Mouse (Mus musculus): ENCODE measurements at regions not wholly inside any gene's neighbourhood (a gene's known extent, or its start where the extent isn't known, plus 50 kb on each side); places are given as distances from the start of the nearest gene placed in this dataset.

DNA sequence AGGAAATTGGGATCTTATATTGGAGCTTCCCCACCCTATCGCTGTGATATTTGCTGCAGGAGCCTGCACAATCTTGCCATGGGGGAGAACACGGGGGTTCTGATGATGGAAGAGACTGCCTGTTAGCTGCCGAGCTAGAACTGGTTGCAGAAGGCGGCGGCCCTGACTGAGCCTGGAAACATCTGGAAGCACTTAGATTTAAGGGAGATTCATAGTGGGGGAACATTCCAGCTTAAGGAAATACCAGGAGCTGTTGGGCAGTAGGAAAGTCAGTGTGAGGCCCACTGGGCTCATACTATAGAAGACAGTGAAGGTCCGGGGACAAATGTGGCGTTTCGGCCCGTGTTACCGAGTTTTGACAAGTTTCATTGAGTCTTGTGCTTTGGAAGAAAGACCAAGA is 353.6 kb upstream of the Zmiz1 start:
- H3K9ac ChIP-seq (ENCODE audit: low read length) = no peak overlapping the region
- H3K27me3 ChIP-seq (ENCODE audit: control insufficient read depth, insufficient read depth, low read length) = no peaks in the 10 kb centered on the region
- 83% methylated on average over 10 of the region's 10 CpGs for WGBS
- H3K27ac ChIP-seq (replicated peaks in 1 of 2; ENCODE audit: control insufficient read depth in 1 of 2, insufficient read depth in 1 of 2, low read depth in 2 of 2, low read length in 2 of 2) = no peak overlapping the region
- H3K4me3 ChIP-seq (ENCODE audit: control insufficient read depth in 1 of 2, insufficient read depth in 1 of 2, low read depth in 1 of 2, low read length in 2 of 2) = no peak overlapping the region
- H3K9me3 ChIP-seq (ENCODE audit: control insufficient read depth, low read length) = no peaks in the 10 kb centered on the region
- H3K36me3 ChIP-seq (ENCODE audit: control insufficient read depth, insufficient read depth, low read length) = no peaks in the 10 kb centered on the region
- no peak for ATAC-seq (ENCODE audit: insufficient number of reproducible peaks, insufficient read depth, low FRiP score, low read depth)
- H3K4me2 ChIP-seq (ENCODE audit: low read length) = no peak overlapping the region
- H3K4me1 ChIP-seq (ENCODE audit: control insufficient read depth in 2 of 2, insufficient read depth in 2 of 2, low read length in 2 of 2) = peaks cover 14 to 15% of the 10 kb centered on the region in 2 experiments

- ATAC-seq (ENCODE audit: insufficient number of reproducible peaks, insufficient read depth, low FRiP score, low read depth) = no peak
- no peak overlapping the region for H3K9ac ChIP-seq (ENCODE audit: low read length)
- no peak overlapping the region for H3K27ac ChIP-seq (replicated peaks in 1 of 2; ENCODE audit: control insufficient read depth in 1 of 2, insufficient read depth in 1 of 2, low read depth in 2 of 2, low read length in 2 of 2)
- H3K4me2 ChIP-seq (ENCODE audit: low read length) = no peak overlapping the region
- H3K4me3 ChIP-seq (ENCODE audit: control insufficient read depth in 1 of 2, insufficient read depth in 1 of 2, low read depth in 1 of 2, low read length in 2 of 2) = no peak overlapping the region
- no peaks in the 10 kb centered on the region for H3K27me3 ChIP-seq (ENCODE audit: control insufficient read depth, insufficient read depth, low read length)
- no peaks in the 10 kb centered on the region for H3K9me3 ChIP-seq (ENCODE audit: control insufficient read depth, low read length)
- no peaks in the 10 kb centered on the region for H3K36me3 ChIP-seq (ENCODE audit: control insufficient read depth, insufficient read depth, low read length)
- WGBS = 96% methylated on average over 2 of the region's 2 CpGs
- peaks cover 14 to 15% of the 10 kb centered on the region in 2 experiments for H3K4me1 ChIP-seq (ENCODE audit: control insufficient read depth in 2 of 2, insufficient read depth in 2 of 2, low read length in 2 of 2)
Observed at GRCm38 (mm10) chr14:25106451-25106850, 352.5 kb upstream of the Zmiz1 start.

- H3K27ac ChIP-seq (replicated peaks in 1 of 2; ENCODE audit: control insufficient read depth in 1 of 2, insufficient read depth in 1 of 2, low read depth in 2 of 2, low read length in 2 of 2) = no peak overlapping the region
- H3K4me1 ChIP-seq (ENCODE audit: control insufficient read depth in 2 of 2, insufficient read depth in 2 of 2, low read length in 2 of 2) = peaks cover 16 to 18% of the 10 kb centered on the region in 2 experiments
- 42% methylated on average over 17 of the region's 17 CpGs for WGBS
- H3K27me3 ChIP-seq (ENCODE audit: control insufficient read depth, insufficient read depth, low read length) = no peaks in the 10 kb centered on the region
- H3K4me3 ChIP-seq (ENCODE audit: control insufficient read depth in 1 of 2, insufficient read depth in 1 of 2, low read depth in 1 of 2, low read length in 2 of 2) = 0 out of 4 replicates have a peak overlapping the region, but pooled peaks of 1 of the 2 experiments have one; percentile 9
- no peaks in the 10 kb centered on the region for H3K36me3 ChIP-seq (ENCODE audit: control insufficient read depth, insufficient read depth, low read length)
- no peak for ATAC-seq (ENCODE audit: insufficient number of reproducible peaks, insufficient read depth, low FRiP score, low read depth)
- no peaks in the 10 kb centered on the region for H3K9me3 ChIP-seq (ENCODE audit: control insufficient read depth, low read length)
- peak overlapping the region; percentile 45; the same call in 1 of the 2 replicates for H3K9ac ChIP-seq (ENCODE audit: low read length)
- H3K4me2 ChIP-seq (ENCODE audit: low read length) = peak overlapping the region; percentile 49
Observed at GRCm38 (mm10) chr14:25108101-25108652, 350.8 kb upstream of the Zmiz1 start.

DNA sequence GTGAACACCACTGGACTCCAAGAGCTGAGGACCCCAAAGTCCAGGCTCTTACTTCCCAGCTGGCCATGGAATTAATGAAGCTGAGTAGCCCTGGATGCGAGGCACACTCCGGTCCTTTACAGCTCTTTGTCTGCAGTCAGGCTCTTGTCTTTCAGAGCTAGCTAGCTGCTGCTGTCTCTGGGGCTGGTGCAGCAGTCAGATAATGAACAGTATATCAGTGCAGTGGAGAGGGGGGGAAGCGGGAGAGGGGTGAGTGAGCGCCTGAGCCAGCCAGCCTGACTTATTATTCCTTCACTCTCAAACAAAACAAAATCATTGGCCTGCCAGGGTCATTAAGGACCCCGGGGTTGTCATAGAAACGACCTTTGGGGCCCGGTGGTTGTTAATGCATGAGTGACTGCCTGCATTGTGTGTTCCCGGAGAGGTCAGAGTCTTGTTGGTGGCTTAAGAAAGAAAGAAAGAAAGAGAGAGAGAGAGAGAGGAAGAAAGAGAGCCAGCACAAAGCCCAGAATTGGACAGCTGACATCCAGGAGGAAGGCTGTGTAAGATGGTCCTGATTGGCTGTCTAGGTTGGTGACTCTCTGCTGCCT is 350.2 kb upstream of the Zmiz1 start:
- 4% methylated on average over 8 of the region's 8 CpGs for WGBS
- peak; percentile 69; the same call in 1 of the 2 replicates for ATAC-seq (ENCODE audit: insufficient number of reproducible peaks, insufficient read depth, low FRiP score, low read depth)
- H3K27ac ChIP-seq (replicated peaks in 1 of 2; ENCODE audit: control insufficient read depth in 1 of 2, insufficient read depth in 1 of 2, low read depth in 2 of 2, low read length in 2 of 2) = no peak overlapping the region; a peak in 2 of 4 replicates
- no peaks in the 10 kb centered on the region for H3K9me3 ChIP-seq (ENCODE audit: control insufficient read depth, low read length)
- H3K4me2 ChIP-seq (ENCODE audit: low read length) = peak overlapping the region; percentile 49
- peaks cover 16 to 20% of the 10 kb centered on the region in 2 experiments for H3K4me1 ChIP-seq (ENCODE audit: control insufficient read depth in 2 of 2, insufficient read depth in 2 of 2, low read length in 2 of 2)
- no peaks in the 10 kb centered on the region for H3K36me3 ChIP-seq (ENCODE audit: control insufficient read depth, insufficient read depth, low read length)
- H3K4me3 ChIP-seq (ENCODE audit: control insufficient read depth in 1 of 2, insufficient read depth in 1 of 2, low read depth in 1 of 2, low read length in 2 of 2) = 0 out of 4 replicates have a peak overlapping the region, but pooled peaks of 1 of the 2 experiments have one; percentile 9
- no peaks in the 10 kb centered on the region for H3K27me3 ChIP-seq (ENCODE audit: control insufficient read depth, insufficient read depth, low read length)
- peak overlapping the region; percentile 45; the same call in 1 of the 2 replicates for H3K9ac ChIP-seq (ENCODE audit: low read length)

DNA sequence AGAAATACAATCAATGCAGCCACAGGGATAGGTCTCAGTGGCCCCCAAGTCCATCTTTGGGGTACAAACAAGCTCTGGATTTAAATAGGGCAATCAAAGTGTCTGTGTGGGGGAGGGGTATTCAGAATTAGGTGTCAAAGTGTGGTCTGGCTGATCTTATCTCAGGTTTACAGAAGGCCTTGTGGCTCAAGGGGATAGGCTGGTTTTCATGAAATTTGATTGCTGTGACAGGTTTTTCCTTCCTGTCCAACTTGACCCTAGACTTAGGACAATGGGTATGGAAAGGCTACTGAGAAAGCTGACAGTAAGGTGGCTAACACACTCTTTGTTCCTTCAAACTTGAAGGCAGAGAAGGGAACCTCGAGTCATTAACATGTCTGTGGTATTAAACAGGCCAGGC is 349.3 kb upstream of the Zmiz1 start:
- H3K27ac ChIP-seq (replicated peaks in 1 of 2; ENCODE audit: control insufficient read depth in 1 of 2, insufficient read depth in 1 of 2, low read depth in 2 of 2, low read length in 2 of 2) = no peak overlapping the region
- ATAC-seq (ENCODE audit: insufficient number of reproducible peaks, insufficient read depth, low FRiP score, low read depth) = no peak
- 35% methylated on average over 1 of the region's 1 CpGs for WGBS

GRCm38 (mm10) chr14:25112832-25113231 is 346.2 kb upstream of the Zmiz1 start:
- Histone ChIP-seq H3K27me3 (ENCODE audit: control insufficient read depth, insufficient read depth, low read length) (no peaks in the 10 kb centered on the region), H3K9ac (ENCODE audit: low read length) (no peak overlapping the region), H3K27ac (replicated peaks in 1 of 2; ENCODE audit: control insufficient read depth in 1 of 2, insufficient read depth in 1 of 2, low read depth in 2 of 2, low read length in 2 of 2) (no peak overlapping the region), H3K4me2 (ENCODE audit: low read length) (no peak overlapping the region), H3K36me3 (ENCODE audit: control insufficient read depth, insufficient read depth, low read length) (no peaks in the 10 kb centered on the region), H3K4me1 (ENCODE audit: control insufficient read depth in 2 of 2, insufficient read depth in 2 of 2, low read length in 2 of 2) (peaks cover 17 to 21% of the 10 kb centered on the region in 2 experiments), H3K4me3 (ENCODE audit: control insufficient read depth in 1 of 2, insufficient read depth in 1 of 2, low read depth in 1 of 2, low read length in 2 of 2) (no peak overlapping the region), H3K9me3 (ENCODE audit: control insufficient read depth, low read length) (no peaks in the 10 kb centered on the region)
- ATAC-seq (ENCODE audit: insufficient number of reproducible peaks, insufficient read depth, low FRiP score, low read depth) = no peak
- WGBS = 75% methylated on average over 10 of the region's 10 CpGs

More for the DNA sequence above, 349.3 kb upstream of the Zmiz1 start:
- Histone ChIP-seq H3K36me3 (ENCODE audit: control insufficient read depth, insufficient read depth, low read length) (no peaks in the 10 kb centered on the region), H3K4me1 (ENCODE audit: control insufficient read depth in 2 of 2, insufficient read depth in 2 of 2, low read length in 2 of 2) (peaks cover 16 to 20% of the 10 kb centered on the region in 2 experiments), H3K27me3 (ENCODE audit: control insufficient read depth, insufficient read depth, low read length) (no peaks in the 10 kb centered on the region), H3K4me2 (ENCODE audit: low read length) (no peak overlapping the region), H3K9ac (ENCODE audit: low read length) (no peak overlapping the region), H3K4me3 (ENCODE audit: control insufficient read depth in 1 of 2, insufficient read depth in 1 of 2, low read depth in 1 of 2, low read length in 2 of 2) (no peak overlapping the region), H3K9me3 (ENCODE audit: control insufficient read depth, low read length) (no peaks in the 10 kb centered on the region)

- 51% methylated on average over 2 of the region's 2 CpGs for WGBS
- Histone ChIP-seq H3K27ac (replicated peaks in 1 of 2; ENCODE audit: control insufficient read depth in 1 of 2, insufficient read depth in 1 of 2, low read depth in 2 of 2, low read length in 2 of 2) (no peak overlapping the region), H3K9ac (ENCODE audit: low read length) (no peak overlapping the region), H3K4me1 (ENCODE audit: control insufficient read depth in 2 of 2, insufficient read depth in 2 of 2, low read length in 2 of 2) (peaks cover 14 to 17% of the 10 kb centered on the region in 2 experiments), H3K4me3 (ENCODE audit: control insufficient read depth in 1 of 2, insufficient read depth in 1 of 2, low read depth in 1 of 2, low read length in 2 of 2) (no peak overlapping the region), H3K27me3 (ENCODE audit: control insufficient read depth, insufficient read depth, low read length) (no peaks in the 10 kb centered on the region), H3K4me2 (ENCODE audit: low read length) (no peak overlapping the region), H3K36me3 (ENCODE audit: control insufficient read depth, insufficient read depth, low read length) (no peaks in the 10 kb centered on the region), H3K9me3 (ENCODE audit: control insufficient read depth, low read length) (no peaks in the 10 kb centered on the region)
- no peak for ATAC-seq (ENCODE audit: insufficient number of reproducible peaks, insufficient read depth, low FRiP score, low read depth)
Observed at GRCm38 (mm10) chr14:25113326-25113725, 345.7 kb upstream of the Zmiz1 start.
